Mouse (Mus musculus) lung, embryonic 14.5 days (tissue): Measurements from ENCODE around the gene D430041D05Rik. TPM values are rescaled to one million over a fixed set of nuclear protein-coding genes. Genes with fewer than 3 reads are reported as not detected.

ENCODE experiments used
- ATAC-seq: fragments of 200-750 bp; cut with Nextera tagmentation; 2 replicates; pipeline ENCODE4 v1.8.0; 2017; ENCODE audit warnings: mild to moderate bottlenecking, moderate TSS enrichment, moderate library complexity; ENCODE audit not compliant: insufficient read depth
- DNase-seq: peaks from one replicate; pipeline ENCODE4 v3.0.0-alpha.2; 2015
- H3K27ac ChIP-seq: fragments of 300-500 bp; sonication (generic); 2 replicates; pipeline ENCODE4 v1.5.1; 2014; ENCODE audit warnings: low read depth, mild to moderate bottlenecking, moderate library complexity
- H3K27me3 ChIP-seq: fragments of 300-500 bp; sonication (generic); 2 replicates; pipeline ENCODE4 v1.6.1; 2014; ENCODE audit warnings: low read length, control low read depth; ENCODE audit not compliant: insufficient read depth
- H3K36me3 ChIP-seq: fragments of 300-500 bp; sonication (generic); 2 replicates; pipeline ENCODE4 v1.6.1; 2014; ENCODE audit warnings: control low read depth; ENCODE audit not compliant: insufficient read depth
- H3K4me1 ChIP-seq: fragments of 300-500 bp; sonication (generic); 2 replicates; pipeline ENCODE4 v1.6.1; 2014; ENCODE audit warnings: antibody characterized with exemption, control low read depth; ENCODE audit not compliant: insufficient read depth
- H3K4me2 ChIP-seq: fragments of 300-500 bp; sonication (generic); 2 replicates; pipeline ENCODE4 v1.6.1; 2014; ENCODE audit warnings: mild to moderate bottlenecking
- H3K4me3 ChIP-seq: fragments of 300-500 bp; sonication (generic); 2 replicates; pipeline ENCODE4 v1.5.1; 2014; ENCODE audit warnings: low read depth, low read length
- H3K9ac ChIP-seq: fragments of 300-500 bp; sonication (generic); 2 replicates; pipeline ENCODE4 v1.6.1; 2014
- H3K9me3 ChIP-seq: fragments of 300-500 bp; sonication (generic); 2 replicates; pipeline ENCODE4 v1.6.1; 2016; ENCODE audit warnings: low read depth, low read length, control low read depth
- CTCF ChIP-seq: IDR thresholded peaks from 2 replicates; pipeline ENCODE4 v1.5.1; 2016; ENCODE audit warnings: antibody characterized with exemption, low read depth
- WGBS: fragments of 180-500 bp; shearing (Covaris S2); extraction: QIAGEN DNeasy Blood & Tissue Kit; methylation state at CpG from one replicate; pipeline ENCODE4 v1.1.7; 2014; 5-methylcytosine and 5-hydroxymethylcytosine counted together
- polyA plus RNA-seq: library from polyadenylated mRNA; unstranded; fragments of >200 nt; fragmentation: Nextera tagmentation; extraction: Ambion mirVana; gene quantifications from 2 replicates; pipeline ENCODE4 v1.2.1, GENCODE M21; 2014

The D430041D05Rik gene
- polyA plus RNA-seq, 1 experiment from 2014 or later = 1.3 TPM

GRCm38 (mm10) chr2:104351415-104352203 lies 59.2 kb downstream of the D430041D05Rik start:
- H3K4me2 ChIP-seq = no peak overlapping the region
- H3K27ac ChIP-seq = no peak overlapping the region
- 76% methylated on average over 13 of the region's 13 CpGs for WGBS
- H3K9ac ChIP-seq = no peak overlapping the region
- H3K4me1 ChIP-seq = no peaks in the 10 kb centered on the region
- no peaks in the 10 kb centered on the region for H3K9me3 ChIP-seq
- DNase-seq (no peak), ATAC-seq (no peak)
- no peaks in the 10 kb centered on the region for H3K36me3 ChIP-seq
- no peak overlapping the region for H3K4me3 ChIP-seq
- no peak for TF ChIP-seq CTCF
- no peaks in the 10 kb centered on the region for H3K27me3 ChIP-seq

- no peak for TF ChIP-seq CTCF
- ATAC-seq (no peak), DNase-seq (no peak)
- no peak overlapping the region for H3K9ac ChIP-seq
- no peaks in the 10 kb centered on the region for H3K36me3 ChIP-seq
- no peak overlapping the region for H3K4me3 ChIP-seq
- no peaks in the 10 kb centered on the region for H3K4me1 ChIP-seq
- H3K27ac ChIP-seq = no peak overlapping the region
- no peaks in the 10 kb centered on the region for H3K27me3 ChIP-seq
- H3K9me3 ChIP-seq = no peaks in the 10 kb centered on the region
- H3K4me2 ChIP-seq = no peak overlapping the region
Measured at GRCm38 (mm10) chr2:104337619-104338018, 73.2 kb downstream of the D430041D05Rik start.

GRCm38 (mm10) chr2:104335824-104336223 lies 75.0 kb downstream of the D430041D05Rik start:
- Histone ChIP-seq H3K4me2 (no peak overlapping the region), H3K4me1 (no peaks in the 10 kb centered on the region), H3K27ac (no peak overlapping the region), H3K9me3 (no peaks in the 10 kb centered on the region), H3K36me3 (no peaks in the 10 kb centered on the region), H3K4me3 (no peak overlapping the region), H3K9ac (no peak overlapping the region), H3K27me3 (no peaks in the 10 kb centered on the region)
- DNase-seq (no peak), ATAC-seq (no peak)
- TF ChIP-seq CTCF = no peak
- WGBS = 77% methylated on average over 6 of the region's 6 CpGs

- no peak overlapping the region for H3K4me2 ChIP-seq
- no peak overlapping the region for H3K27ac ChIP-seq
- 65% methylated on average over 5 of the region's 5 CpGs for WGBS
- H3K4me1 ChIP-seq = no peaks in the 10 kb centered on the region
- H3K27me3 ChIP-seq = no peaks in the 10 kb centered on the region
- H3K4me3 ChIP-seq = no peak overlapping the region
- H3K36me3 ChIP-seq = no peaks in the 10 kb centered on the region
- peak; percentile 18; the same call in 1 of the 2 replicates for TF ChIP-seq CTCF
- H3K9ac ChIP-seq = no peak overlapping the region
- no peak for ATAC-seq
- no peaks in the 10 kb centered on the region for H3K9me3 ChIP-seq
- peak; percentile 5 for DNase-seq
Measured at GRCm38 (mm10) chr2:104333952-104334351, 76.9 kb downstream of the D430041D05Rik start.

GRCm38 (mm10) chr2:104332707-104333106 lies 78.1 kb downstream of the D430041D05Rik start:
- ATAC-seq (no peak), DNase-seq (no peak)
- Histone ChIP-seq H3K27ac (no peak overlapping the region), H3K4me2 (no peak overlapping the region), H3K4me1 (no peaks in the 10 kb centered on the region), H3K9me3 (no peaks in the 10 kb centered on the region), H3K27me3 (no peaks in the 10 kb centered on the region), H3K36me3 (no peaks in the 10 kb centered on the region), H3K9ac (no peak overlapping the region), H3K4me3 (no peak overlapping the region)
- 73% methylated on average over 4 of the region's 4 CpGs for WGBS
- TF ChIP-seq CTCF = no peak

- no peak for TF ChIP-seq CTCF
- ATAC-seq (no peak), DNase-seq (no peak)
- WGBS = 79% methylated on average over 6 of the region's 6 CpGs
- Histone ChIP-seq H3K9ac (no peak overlapping the region), H3K4me2 (no peak overlapping the region), H3K36me3 (no peaks in the 10 kb centered on the region), H3K4me1 (no peaks in the 10 kb centered on the region), H3K4me3 (no peak overlapping the region), H3K27ac (no peak overlapping the region), H3K27me3 (no peaks in the 10 kb centered on the region), H3K9me3 (no peaks in the 10 kb centered on the region)
Measured at GRCm38 (mm10) chr2:104331261-104331660, 79.6 kb downstream of the D430041D05Rik start.

GRCm38 (mm10) chr2:104327116-104327794 lies 83.6 kb downstream of the D430041D05Rik start:
- Histone ChIP-seq H3K4me3 (no peak overlapping the region), H3K4me1 (no peaks in the 10 kb centered on the region), H3K9ac (no peak overlapping the region), H3K4me2 (no peak overlapping the region), H3K27ac (no peak overlapping the region), H3K36me3 (no peaks in the 10 kb centered on the region), H3K9me3 (no peaks in the 10 kb centered on the region), H3K27me3 (no peaks in the 10 kb centered on the region)
- WGBS = 56% methylated on average over 16 of the region's 16 CpGs
- ATAC-seq = no peak
- DNase-seq = no peak
- no peak for TF ChIP-seq CTCF
